Mouse (Mus musculus): Measurements from ENCODE around the gene Lrp5.

- no peak for TF ChIP-seq CTCF (IDR thresholded peaks at IDR 0.05; ENCODE audit: control insufficient read depth, insufficient read depth, low read length)
- no peak for TF ChIP-seq POLR2A (IDR thresholded peaks at IDR 0.05; ENCODE audit: borderline replicate concordance, control insufficient read depth, low read depth, low read length)
These were observed 108.5 kb downstream of the Lrp5 start for GRCm38 (mm10) chr19:3577911-3578290.
